Mouse (Mus musculus) lung, embryonic 16.5 days (tissue): ENCODE results near the gene Olfr544. TPM values are rescaled to one million over a fixed set of nuclear protein-coding genes. Genes with fewer than 3 reads are reported as not detected.

Experiments
- ATAC-seq: fragments of 200-750 bp; cut with Nextera tagmentation; 2 replicates; pipeline ENCODE4 v1.8.0; 2017; ENCODE audit warnings: low read depth, mild to moderate bottlenecking, moderate library complexity
- H3K27ac ChIP-seq: fragments of 300-500 bp; sonication (generic); 2 replicates; pipeline ENCODE4 v1.5.1; 2014; ENCODE audit warnings: mild to moderate bottlenecking, control low read depth, low read length
- H3K27me3 ChIP-seq: fragments of 300-500 bp; sonication (generic); 2 replicates; pipeline ENCODE4 v1.6.1; 2014; ENCODE audit warnings: low read depth, low read length, mixed read lengths; ENCODE audit not compliant: control insufficient read depth, insufficient read depth
- H3K36me3 ChIP-seq: fragments of 300-500 bp; sonication (generic); 2 replicates; pipeline ENCODE4 v1.6.1; 2014; ENCODE audit warnings: low read length; ENCODE audit not compliant: control insufficient read depth, insufficient read depth
- H3K4me1 ChIP-seq: fragments of 300-500 bp; sonication (generic); replicated peaks from 2 replicates; pipeline ENCODE4 v1.6.1; 2014; ENCODE audit warnings: low read length, mixed read lengths; ENCODE audit not compliant: control insufficient read depth, insufficient read depth
- H3K4me2 ChIP-seq: fragments of 300-500 bp; sonication (generic); 2 replicates; pipeline ENCODE4 v1.6.1; 2014; ENCODE audit warnings: low read depth, low read length, control low read depth
- H3K4me3 ChIP-seq: fragments of 300-500 bp; sonication (generic); 2 replicates; pipeline ENCODE4 v1.5.1; 2014; ENCODE audit warnings: mild to moderate bottlenecking, low read length, control low read depth
- H3K9ac ChIP-seq: fragments of 300-500 bp; sonication (generic); 2 replicates; pipeline ENCODE4 v1.6.1; 2014; ENCODE audit warnings: low read length, control low read depth
- H3K9me3 ChIP-seq: fragments of 300-500 bp; sonication (generic); 2 replicates; pipeline ENCODE4 v1.6.1; 2016; ENCODE audit warnings: low read length; ENCODE audit not compliant: control insufficient read depth
- WGBS: fragments of 180-500 bp; shearing (Covaris S2); extraction: QIAGEN DNeasy Blood & Tissue Kit; methylation state at CpG from one replicate; pipeline ENCODE4 v1.1.7; 2014; 5-methylcytosine and 5-hydroxymethylcytosine counted together
- polyA plus RNA-seq: library from polyadenylated mRNA; unstranded; fragments of >200 nt; fragmentation: Nextera tagmentation; extraction: Ambion mirVana; gene quantifications from 2 replicates; pipeline ENCODE4 v1.2.1, GENCODE M21; 2015

Olfr544 gene
- polyA plus RNA-seq, 1 experiment from 2014 or later: 0.08 TPM

DNA sequence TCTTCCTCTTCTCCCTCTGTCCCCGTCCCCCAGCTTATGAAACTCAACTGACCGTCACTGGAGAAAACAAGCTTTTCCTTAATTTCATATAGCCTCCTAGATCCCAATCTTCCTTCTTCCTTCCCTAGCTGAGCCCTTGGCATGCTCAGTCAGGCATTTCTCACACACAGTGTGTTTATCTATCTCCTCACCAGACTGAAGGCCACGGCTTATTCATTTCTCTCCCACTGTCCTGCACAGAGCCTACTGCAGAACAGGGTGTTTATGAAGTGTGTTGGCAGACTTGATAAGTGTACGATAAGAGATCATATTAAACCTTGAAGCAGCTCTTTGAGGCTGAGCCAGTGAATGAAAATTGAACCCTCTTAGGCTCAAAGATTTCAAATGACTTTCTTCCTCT lies 7.3 kb downstream of the Olfr544 start:
- ATAC-seq: peak; percentile 64
- H3K4me2 ChIP-seq: no peak overlapping the region
- H3K27ac ChIP-seq: peak overlapping the region; percentile 34
- no peaks in the 10 kb centered on the region for H3K27me3 ChIP-seq
- H3K36me3 ChIP-seq: no peaks in the 10 kb centered on the region
- peaks cover 20% of the 10 kb centered on the region for H3K4me1 ChIP-seq
- no peak overlapping the region for H3K9ac ChIP-seq
- 28% methylated on average over 4 of the region's 4 CpGs for WGBS
- H3K9me3 ChIP-seq: no peaks in the 10 kb centered on the region
- no peak overlapping the region for H3K4me3 ChIP-seq

DNA sequence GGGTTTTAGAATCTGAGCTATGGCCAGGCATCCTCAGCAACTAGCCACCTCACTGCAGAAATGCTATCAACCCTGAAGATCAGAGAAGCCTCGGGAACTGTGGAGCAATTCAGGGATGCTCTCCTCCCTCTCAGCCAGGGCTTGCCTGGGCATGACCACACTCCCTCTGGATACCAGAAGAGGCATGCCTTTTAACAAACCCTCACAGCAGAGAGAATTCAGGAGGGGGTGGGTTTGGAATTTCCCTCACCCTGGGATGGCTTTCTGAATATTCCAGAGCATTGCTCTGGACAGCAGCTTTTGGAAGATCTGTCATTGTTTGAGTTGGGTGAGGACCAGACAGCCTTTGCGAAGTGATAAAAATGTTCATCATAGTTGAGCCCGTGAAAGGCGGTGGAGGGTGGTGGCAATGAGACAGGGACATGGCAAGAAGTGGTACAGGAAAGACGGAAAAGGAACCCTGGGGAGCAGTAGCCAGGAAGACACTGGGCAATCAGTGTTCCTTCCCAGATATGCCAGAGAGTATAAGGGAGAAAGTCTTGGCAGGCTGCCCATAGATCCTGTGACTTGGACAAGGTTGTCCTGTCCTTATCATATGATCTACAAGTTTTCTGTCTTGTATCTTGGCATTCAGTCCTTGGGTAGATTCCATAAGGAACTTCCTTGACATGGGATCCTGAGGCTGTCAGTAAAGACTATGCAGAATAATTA lies 8.6 kb downstream of the Olfr544 start:
- Histone ChIP-seq H3K9ac (no peak overlapping the region), H3K27ac (peak overlapping the region; percentile 20; the same call in 1 of the 2 replicates), H3K36me3 (no peaks in the 10 kb centered on the region), H3K4me1 (peaks cover 20% of the 10 kb centered on the region), H3K4me2 (no peak overlapping the region), H3K4me3 (no peak overlapping the region), H3K27me3 (no peaks in the 10 kb centered on the region), H3K9me3 (no peaks in the 10 kb centered on the region)
- 36% methylated on average over 5 of the region's 5 CpGs for WGBS
- peak; percentile 42 for ATAC-seq

DNA sequence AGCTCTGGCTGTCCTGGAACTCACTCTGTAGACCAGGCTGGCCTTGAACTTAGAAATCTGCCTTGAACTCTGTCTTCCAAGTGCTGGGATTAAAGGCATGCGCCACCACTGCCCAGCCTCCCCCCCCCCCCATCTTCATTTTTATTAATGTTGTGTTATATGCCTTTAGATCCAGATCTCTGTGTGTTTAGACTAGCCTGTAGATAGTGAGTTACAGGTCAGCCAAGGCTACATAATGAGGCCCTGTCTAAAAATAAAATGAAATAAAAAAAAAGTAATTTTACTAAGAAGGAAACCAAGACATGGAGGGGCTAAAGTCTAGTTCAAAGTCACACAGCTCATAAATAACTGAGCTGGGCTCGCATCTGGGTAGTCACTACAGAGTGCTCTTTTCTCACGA lies 9.2 kb downstream of the Olfr544 start:
- WGBS: 46% methylated on average over 3 of the region's 3 CpGs
- no peaks in the 10 kb centered on the region for H3K9me3 ChIP-seq
- peak; percentile 68 for ATAC-seq

DNA sequence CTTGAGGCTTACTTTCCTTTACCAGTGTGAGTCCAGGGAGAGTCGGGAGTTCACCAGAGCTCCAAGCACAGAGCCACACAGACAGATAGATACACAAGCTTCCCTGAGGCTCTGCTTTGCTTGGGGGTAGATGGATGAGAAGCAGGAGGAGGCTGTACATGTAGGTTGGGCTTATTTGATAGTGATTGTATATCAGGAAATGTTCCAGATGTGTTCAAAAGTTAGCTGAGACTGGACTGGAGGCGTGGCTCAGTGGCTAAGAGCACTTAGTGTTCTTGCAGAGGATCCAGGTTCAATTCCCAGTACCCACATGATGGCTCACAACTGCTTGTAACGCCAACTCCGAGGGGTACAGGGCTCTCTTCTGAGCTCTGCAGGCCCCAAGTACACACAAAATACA lies 9.7 kb downstream of the Olfr544 start:
- no peak overlapping the region for H3K4me2 ChIP-seq
- 74% methylated on average over 4 of the region's 4 CpGs for WGBS
- H3K27ac ChIP-seq: no peak overlapping the region
- H3K4me1 ChIP-seq: peaks cover 20% of the 10 kb centered on the region
- no peak for ATAC-seq
- no peaks in the 10 kb centered on the region for H3K27me3 ChIP-seq
- no peaks in the 10 kb centered on the region for H3K9me3 ChIP-seq
- H3K36me3 ChIP-seq: no peaks in the 10 kb centered on the region
- no peak overlapping the region for H3K9ac ChIP-seq
- no peak overlapping the region for H3K4me3 ChIP-seq

More for the DNA sequence above, 9.2 kb downstream of the Olfr544 start:
- Histone ChIP-seq H3K4me2 (no peak overlapping the region), H3K27me3 (no peaks in the 10 kb centered on the region), H3K4me1 (peaks cover 20% of the 10 kb centered on the region), H3K9ac (no peak overlapping the region), H3K4me3 (no peak overlapping the region), H3K36me3 (no peaks in the 10 kb centered on the region), H3K27ac (no peak overlapping the region)

DNA sequence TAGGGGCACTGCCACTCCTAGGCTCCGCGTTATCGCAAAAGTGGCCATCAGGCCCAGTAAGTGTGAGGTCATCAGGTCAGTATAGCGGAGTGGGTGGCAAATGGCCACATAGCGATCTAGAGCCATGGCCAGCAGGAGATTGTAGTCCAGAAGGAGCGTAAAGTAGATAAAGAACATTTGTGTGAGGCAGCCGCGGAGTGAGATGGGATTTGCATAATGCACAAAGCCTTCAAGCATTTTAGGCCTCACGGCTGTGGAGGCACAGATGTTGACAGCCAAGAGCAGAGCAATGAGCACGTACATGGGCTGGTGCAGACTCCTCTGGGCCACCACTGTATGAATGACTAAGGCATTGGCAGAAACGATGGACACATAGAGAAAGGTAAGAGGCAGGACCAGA lies 10.7 kb downstream of the Olfr544 start:
- Histone ChIP-seq H3K4me3 (no peak overlapping the region), H3K9me3 (no peaks in the 10 kb centered on the region), H3K9ac (no peak overlapping the region), H3K27me3 (no peaks in the 10 kb centered on the region), H3K36me3 (no peaks in the 10 kb centered on the region), H3K4me2 (no peak overlapping the region), H3K27ac (no peak overlapping the region), H3K4me1 (peaks cover 20% of the 10 kb centered on the region)
- ATAC-seq: no peak
- 84% methylated on average over 11 of the region's 11 CpGs for WGBS

DNA sequence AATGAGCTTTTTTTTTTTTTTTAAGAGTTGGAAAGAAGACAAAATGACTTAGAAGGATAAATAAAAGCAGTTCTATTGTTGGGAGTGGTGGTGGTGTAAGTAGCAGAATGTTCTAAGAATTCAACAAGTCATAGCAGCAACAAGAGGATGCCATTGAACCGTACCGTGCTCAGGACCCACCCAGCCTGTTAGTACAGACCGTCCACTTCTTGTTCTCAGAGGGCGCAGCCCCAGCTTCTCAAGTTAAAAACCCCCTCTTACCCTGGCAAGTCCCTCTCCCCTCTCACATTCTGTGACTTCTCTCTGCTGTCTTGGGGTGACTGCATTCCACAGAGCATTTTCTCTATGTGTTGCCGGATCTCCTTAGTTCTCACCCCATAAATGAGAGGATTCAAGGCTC lies 11.5 kb downstream of the Olfr544 start:
- H3K27ac ChIP-seq: no peak overlapping the region
- ATAC-seq: no peak
- WGBS: 86% methylated on average over 5 of the region's 5 CpGs

DNA sequence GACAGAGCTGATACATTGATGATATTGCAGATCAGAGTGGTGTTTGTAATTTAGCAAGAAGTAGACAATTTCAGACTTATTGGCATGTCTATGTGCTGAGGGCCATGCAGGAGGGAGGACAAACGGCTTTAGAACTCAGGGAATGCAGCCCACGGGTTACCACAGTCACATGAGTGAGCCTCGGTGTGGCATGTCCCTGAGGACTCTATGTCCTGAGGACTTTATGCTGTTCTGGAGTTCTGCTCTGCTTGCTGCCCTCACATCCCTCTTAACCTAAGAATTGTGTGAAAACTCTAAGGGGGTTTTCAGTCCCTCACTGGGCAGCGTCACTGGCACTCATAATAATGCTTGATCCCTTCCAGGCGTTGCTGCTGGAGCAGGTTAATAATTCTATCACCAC lies 15.4 kb downstream of the Olfr544 start:
- Histone ChIP-seq H3K9me3 (no peaks in the 10 kb centered on the region), H3K4me1 (no peaks in the 10 kb centered on the region), H3K4me3 (no peak overlapping the region), H3K4me2 (no peak overlapping the region), H3K36me3 (peaks cover 12% of the 10 kb centered on the region), H3K9ac (no peak overlapping the region), H3K27me3 (no peaks in the 10 kb centered on the region), H3K27ac (no peak overlapping the region)
- no peak for ATAC-seq
- 47% methylated on average over 5 of the region's 5 CpGs for WGBS

More for the DNA sequence above, 11.5 kb downstream of the Olfr544 start:
- H3K27me3 ChIP-seq: no peaks in the 10 kb centered on the region
- H3K9ac ChIP-seq: no peak overlapping the region
- H3K36me3 ChIP-seq: no peaks in the 10 kb centered on the region
- H3K4me2 ChIP-seq: no peak overlapping the region
- H3K4me1 ChIP-seq: peaks cover 20% of the 10 kb centered on the region
- no peaks in the 10 kb centered on the region for H3K9me3 ChIP-seq
- H3K4me3 ChIP-seq: no peak overlapping the region

DNA sequence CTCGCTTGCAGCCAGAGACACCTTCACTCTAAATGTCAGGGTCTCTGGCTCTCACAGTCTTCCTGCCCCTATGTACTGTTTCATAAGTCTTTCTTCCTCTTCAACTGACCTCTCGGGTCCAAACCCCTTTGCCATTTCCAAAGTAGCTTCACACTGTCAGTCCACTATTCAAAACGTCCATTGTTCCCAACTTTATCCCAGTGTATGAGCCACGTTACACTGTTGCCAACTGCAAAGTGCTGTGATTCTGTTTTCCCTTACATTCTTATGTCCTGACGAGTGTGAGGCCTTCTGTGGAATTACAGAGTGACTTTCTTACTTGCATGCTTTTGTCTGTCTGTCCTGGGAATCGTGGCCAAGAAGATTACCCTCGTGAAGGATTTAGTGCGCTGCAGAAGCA lies 20.5 kb downstream of the Olfr544 start:
- H3K27me3 ChIP-seq: no peaks in the 10 kb centered on the region
- peaks cover 47% of the 10 kb centered on the region for H3K36me3 ChIP-seq
- 88% methylated on average over 8 of the region's 8 CpGs for WGBS

DNA sequence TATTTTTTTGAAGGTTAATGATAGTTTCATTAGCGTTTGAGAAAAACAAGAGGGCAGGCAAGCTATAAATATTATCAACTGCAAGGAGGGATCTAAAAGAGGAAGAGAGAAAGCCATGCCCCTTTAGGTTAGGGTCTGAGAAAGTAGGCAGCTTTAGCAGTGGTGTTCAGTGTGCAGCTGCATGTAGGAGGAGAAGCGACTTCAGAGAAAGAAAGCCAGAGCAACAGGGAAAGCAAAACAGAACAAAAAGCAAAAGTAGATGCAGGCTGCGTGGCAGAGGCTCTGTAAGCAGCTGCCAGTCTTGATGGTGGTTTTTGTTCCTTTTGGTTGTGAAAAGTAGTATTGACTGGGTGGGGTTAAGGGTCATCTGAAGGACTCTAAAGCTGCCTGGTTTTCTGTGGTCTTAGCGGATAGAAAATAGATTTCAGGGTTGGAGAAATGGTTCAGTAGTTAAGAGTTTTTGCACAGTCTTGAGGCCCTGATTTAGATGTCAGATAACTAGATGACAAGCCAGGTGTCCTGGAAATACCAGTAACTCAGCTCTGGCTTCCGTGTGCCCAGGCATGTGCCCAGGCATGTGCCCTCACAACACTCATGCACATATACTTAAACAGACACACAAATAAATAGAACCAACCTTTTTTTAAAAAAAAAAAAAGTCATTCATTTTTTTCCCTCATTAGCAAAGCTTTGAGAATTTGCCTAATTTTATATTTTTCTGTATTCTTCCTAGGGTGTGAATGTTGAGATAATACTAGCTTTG lies 29.3 kb downstream of the Olfr544 start:
- Histone ChIP-seq H3K27me3 (no peaks in the 10 kb centered on the region), H3K9me3 (no peaks in the 10 kb centered on the region), H3K36me3 (peaks cover 71% of the 10 kb centered on the region), H3K4me3 (no peak overlapping the region), H3K4me1 (no peaks in the 10 kb centered on the region), H3K9ac (no peak overlapping the region), H3K4me2 (no peak overlapping the region), H3K27ac (no peak overlapping the region)
- ATAC-seq: no peak
- WGBS: 82% methylated on average over 5 of the region's 5 CpGs

More for the DNA sequence above, 20.5 kb downstream of the Olfr544 start:
- H3K4me2 ChIP-seq: no peak overlapping the region
- H3K4me1 ChIP-seq: no peaks in the 10 kb centered on the region
- no peak overlapping the region for H3K27ac ChIP-seq
- no peak for ATAC-seq
- H3K9me3 ChIP-seq: no peaks in the 10 kb centered on the region
- H3K4me3 ChIP-seq: no peak overlapping the region
- H3K9ac ChIP-seq: no peak overlapping the region
